Mouse (Mus musculus) midbrain, embryonic 10.5 days (tissue): ENCODE data around the gene Fcgr3. TPM values are rescaled to one million over a fixed set of nuclear protein-coding genes. Genes with fewer than 3 reads are reported as not detected.
"Not testable (repeated sequence)": the region's sequence is repeated elsewhere in the genome, so short reads cannot be mapped to it uniquely, and the experiment has no call there.

Experiments used
- DNase-seq: peaks from one replicate; pipeline ENCODE4 v3.0.0-alpha.2; 2017; ENCODE audit warnings: low spot score
- H3K27ac ChIP-seq: fragments of 300-500 bp; sonication (generic); replicated peaks from 2 replicates; pipeline ENCODE4 v1.5.1; 2016; ENCODE audit warnings: mild to moderate bottlenecking
- H3K27me3 ChIP-seq: fragments of 300-500 bp; sonication (generic); 2 replicates; pipeline ENCODE4 v1.6.1; 2016; ENCODE audit warnings: low read depth, mild to moderate bottlenecking; ENCODE audit not compliant: poor library complexity, severe bottlenecking
- H3K36me3 ChIP-seq: fragments of 300-500 bp; sonication (generic); 2 replicates; pipeline ENCODE4 v1.6.1; 2016; ENCODE audit warnings: mild to moderate bottlenecking, moderate library complexity
- H3K4me1 ChIP-seq: fragments of 300-500 bp; sonication (generic); 2 replicates; pipeline ENCODE4 v1.6.1; 2016
- H3K4me3 ChIP-seq: fragments of 300-500 bp; sonication (generic); 2 replicates; pipeline ENCODE4 v1.5.1; 2016; ENCODE audit warnings: mild to moderate bottlenecking, moderate library complexity
- H3K9me3 ChIP-seq: fragments of 300-500 bp; sonication (generic); replicated peaks from 2 replicates; pipeline ENCODE4 v1.6.1; 2016; ENCODE audit warnings: mild to moderate bottlenecking
- WGBS: fragments of 180-500 bp; shearing (Covaris S2); methylation state at CpG from one replicate; pipeline ENCODE4 v1.1.7; 2016; 5-methylcytosine and 5-hydroxymethylcytosine counted together
- polyA plus RNA-seq: library from polyadenylated mRNA; unstranded; fragments of >200 nt; fragmentation: Nextera tagmentation; extraction: Ambion mirVana; gene quantifications from 2 replicates; pipeline ENCODE4 v1.2.1, GENCODE M21; 2016

Fcgr3 gene
- polyA plus RNA-seq, 1 experiment from 2014 or later: 5.5 TPM

DNA sequence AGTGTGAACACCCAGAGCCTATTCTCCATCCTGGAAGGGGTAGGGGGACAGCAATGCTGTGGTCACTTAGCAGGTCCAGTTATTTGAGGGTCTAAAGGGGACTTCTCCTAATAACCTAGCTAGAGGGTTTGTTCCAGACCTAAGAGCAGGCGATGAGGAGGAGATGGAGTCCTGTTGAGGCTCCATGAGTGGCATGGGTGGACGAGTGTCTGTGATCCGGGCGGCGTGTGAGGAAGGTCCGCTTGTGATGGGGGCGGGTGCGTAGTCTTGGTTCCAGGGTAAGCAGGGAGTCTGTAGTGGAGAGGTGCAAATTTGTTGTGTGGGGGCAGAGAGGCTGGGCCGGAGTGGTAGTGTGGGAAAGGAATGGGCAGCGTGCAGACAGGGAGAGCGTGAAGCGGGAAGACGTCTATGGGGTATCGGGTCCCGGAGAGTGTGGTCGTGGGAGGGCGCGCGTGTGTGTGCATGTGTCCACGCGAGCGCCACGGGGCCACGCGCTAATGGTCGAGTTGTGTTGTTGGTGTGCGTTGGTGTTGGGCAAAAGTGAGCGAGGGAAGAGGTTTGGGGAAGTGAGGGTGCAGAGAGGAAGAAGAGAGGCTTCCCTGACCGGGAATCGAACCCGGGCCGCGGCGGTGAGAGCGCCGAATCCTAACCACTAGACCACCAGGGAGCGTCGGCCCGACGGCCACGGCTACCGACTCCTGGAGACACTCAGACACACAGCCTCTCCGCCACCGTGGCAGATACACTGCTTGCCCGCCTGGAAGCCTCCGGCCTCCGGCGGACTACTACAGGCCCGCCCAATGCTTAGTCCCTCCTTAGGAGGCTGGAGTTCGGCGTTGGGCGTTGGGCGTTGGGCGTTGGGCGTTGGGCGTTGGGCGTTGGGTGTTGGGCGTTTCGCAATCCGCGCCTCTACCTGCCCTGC is 905 bp downstream of the Fcgr3 start:
- Histone ChIP-seq H3K27ac (0 out of 2 replicates have a peak overlapping the region, but pooled peaks have one; percentile 0), H3K4me1 (peaks cover 15% of the 10 kb centered on the region), H3K27me3 (peaks cover 43% of the 10 kb centered on the region), H3K4me3 (peak overlapping the region; percentile 47)
- 10% methylated on average over 43 of the region's 61 CpGs for WGBS
- H3K36me3 ChIP-seq, H3K9me3 ChIP-seq: not testable (repeated sequence)
- DNase-seq: peak; percentile 64

DNA sequence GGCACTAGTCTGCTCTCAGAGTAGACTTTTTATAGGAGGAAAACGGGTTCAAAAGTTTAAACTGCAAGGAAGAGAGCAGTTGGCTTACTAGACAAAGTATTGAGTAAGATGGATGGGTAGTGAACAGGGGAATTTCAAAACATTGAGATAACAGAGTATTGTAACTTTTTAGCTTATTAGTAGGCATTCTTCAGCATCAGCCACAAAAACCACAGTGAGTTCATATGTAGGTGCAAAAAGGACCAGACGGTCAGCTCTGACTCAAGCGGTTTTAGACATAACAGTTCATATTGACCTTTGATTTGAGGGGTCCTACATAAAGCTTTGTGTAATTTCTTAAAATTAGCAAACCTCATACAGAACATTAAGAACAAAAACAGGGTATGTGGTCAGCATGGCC is 3.2 kb downstream of the Fcgr3 start:
- Histone ChIP-seq H3K36me3 (no peaks in the 10 kb centered on the region), H3K4me1 (peaks cover 15% of the 10 kb centered on the region), H3K9me3 (no peaks in the 10 kb centered on the region), H3K27ac (no peak overlapping the region), H3K4me3 (no peak overlapping the region), H3K27me3 (peaks cover 33% of the 10 kb centered on the region)
- 92% methylated on average over 3 of the region's 3 CpGs for WGBS
- DNase-seq: no peak

DNA sequence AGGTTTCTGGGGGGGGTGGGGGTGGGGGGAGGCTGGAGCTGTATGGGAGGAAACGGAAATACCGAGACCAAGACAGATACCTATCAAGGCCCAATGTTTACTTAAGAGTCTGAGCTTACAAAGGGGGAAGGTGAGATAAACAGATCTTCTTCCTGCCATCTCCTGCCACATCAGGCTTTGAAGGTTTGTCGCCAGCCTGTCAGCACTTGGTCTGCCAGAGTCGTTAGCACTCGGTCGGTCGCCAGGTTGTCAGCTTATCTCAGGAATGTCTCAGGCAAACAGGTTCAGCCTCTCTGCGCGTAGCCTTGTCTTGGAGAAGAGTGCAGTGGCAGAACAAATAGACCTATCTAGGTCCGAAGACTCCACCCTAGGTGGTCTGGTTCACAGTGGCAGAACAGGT is 4.3 kb downstream of the Fcgr3 start:
- WGBS: 60% methylated on average over 10 of the region's 10 CpGs
- no peaks in the 10 kb centered on the region for H3K9me3 ChIP-seq
- no peaks in the 10 kb centered on the region for H3K36me3 ChIP-seq
- peaks cover 24% of the 10 kb centered on the region for H3K27me3 ChIP-seq
- H3K4me3 ChIP-seq: no peak overlapping the region
- no peak overlapping the region for H3K27ac ChIP-seq
- H3K4me1 ChIP-seq: peaks cover 12% of the 10 kb centered on the region
- no peak for DNase-seq

DNA sequence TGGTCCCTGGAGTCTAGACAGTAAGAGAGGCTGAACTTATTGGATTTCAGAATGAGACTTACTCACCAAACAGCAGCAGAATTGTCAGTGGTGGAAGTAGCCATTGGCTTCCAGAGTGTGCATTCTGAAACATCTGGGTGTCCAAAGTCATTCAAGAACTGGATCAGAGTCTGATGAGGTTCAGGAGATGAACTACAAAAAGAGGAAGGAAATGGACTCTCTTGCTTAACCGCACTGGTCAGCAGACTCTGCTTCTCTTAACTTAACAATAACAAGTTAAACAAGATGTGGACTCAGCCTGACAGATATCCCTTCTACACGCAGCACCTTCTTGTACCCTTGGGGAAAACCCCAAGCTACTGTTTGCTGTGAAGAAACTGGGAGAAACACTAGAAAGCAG is 5.5 kb downstream of the Fcgr3 start:
- no peak overlapping the region for H3K4me3 ChIP-seq
- no peaks in the 10 kb centered on the region for H3K36me3 ChIP-seq
- no peak for DNase-seq
- H3K4me1 ChIP-seq: peaks cover 6% of the 10 kb centered on the region
- no peaks in the 10 kb centered on the region for H3K9me3 ChIP-seq
- H3K27me3 ChIP-seq: peaks cover 13% of the 10 kb centered on the region
- WGBS: 81% methylated on average over 2 of the region's 2 CpGs
- H3K27ac ChIP-seq: no peak overlapping the region

DNA sequence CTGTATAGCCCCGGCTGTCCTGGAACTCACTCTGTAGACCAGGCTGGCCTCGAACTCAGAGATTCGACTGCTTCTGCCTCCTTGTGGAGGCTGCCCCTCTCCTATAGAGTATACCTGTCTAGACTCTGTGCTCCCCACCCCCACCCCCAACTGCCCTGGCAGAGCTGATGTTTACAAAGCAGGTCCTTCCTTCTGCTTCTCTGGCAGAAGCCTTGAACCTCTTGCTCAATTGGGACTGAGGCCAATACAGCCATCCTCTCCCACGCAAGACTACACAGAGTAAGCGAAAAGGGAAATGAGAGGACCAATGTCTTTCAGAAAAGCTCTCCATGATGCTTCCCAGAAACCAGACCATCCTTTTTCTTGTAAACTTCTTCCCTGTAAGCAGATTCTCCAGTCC is 7.5 kb downstream of the Fcgr3 start:
- no peaks in the 10 kb centered on the region for H3K4me1 ChIP-seq
- no peak overlapping the region for H3K4me3 ChIP-seq
- H3K27ac ChIP-seq: no peak overlapping the region
- H3K36me3 ChIP-seq: no peaks in the 10 kb centered on the region
- 94% methylated on average over 5 of the region's 5 CpGs for WGBS
- DNase-seq: no peak
- no peaks in the 10 kb centered on the region for H3K9me3 ChIP-seq
- H3K27me3 ChIP-seq: no peaks in the 10 kb centered on the region

DNA sequence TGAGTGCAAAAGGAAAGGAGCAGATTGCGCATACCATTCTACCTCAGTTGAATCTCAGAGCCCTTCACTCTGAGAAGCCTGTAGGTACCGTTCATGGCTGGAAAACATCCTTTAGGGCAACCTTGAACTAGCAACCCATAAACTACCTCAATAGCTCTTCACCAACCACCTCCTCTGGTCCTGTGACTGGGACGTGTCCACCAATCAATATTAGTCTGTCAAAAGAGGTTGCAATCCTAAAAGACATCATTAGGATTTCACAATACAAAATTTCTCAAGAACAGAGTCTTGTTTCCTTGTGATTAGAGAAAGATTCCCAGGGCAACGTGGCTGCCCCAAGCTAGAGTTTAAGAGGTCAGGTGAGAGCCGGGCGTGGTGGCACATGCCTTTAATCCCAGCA is 11.4 kb downstream of the Fcgr3 start:
- Histone ChIP-seq H3K9me3 (no peaks in the 10 kb centered on the region), H3K27ac (no peak overlapping the region), H3K27me3 (no peaks in the 10 kb centered on the region), H3K4me3 (no peak overlapping the region), H3K36me3 (no peaks in the 10 kb centered on the region), H3K4me1 (no peaks in the 10 kb centered on the region)
- DNase-seq: no peak
- WGBS: 91% methylated on average over 6 of the region's 6 CpGs

DNA sequence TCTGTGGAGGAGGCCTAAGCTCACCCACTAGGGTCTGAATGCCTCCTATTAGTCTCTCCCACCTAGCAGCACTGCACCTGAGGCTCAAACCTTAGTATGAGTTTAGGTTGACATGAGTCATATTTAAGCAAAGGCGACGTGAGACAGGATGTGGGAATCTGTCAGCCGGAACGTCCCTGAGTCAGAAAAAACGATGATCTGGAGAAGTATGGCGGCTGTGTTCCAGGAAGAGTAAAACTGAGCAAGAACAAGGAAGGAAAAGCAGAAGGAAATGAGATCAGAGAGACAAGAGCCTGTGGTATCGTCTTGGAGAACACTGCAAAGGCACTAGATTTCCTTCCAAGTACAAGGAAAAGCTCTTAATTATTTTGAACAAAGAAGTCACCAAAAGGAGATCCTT is 14.0 kb downstream of the Fcgr3 start:
- WGBS: 93% methylated on average over 7 of the region's 7 CpGs
- Histone ChIP-seq H3K27me3 (no peaks in the 10 kb centered on the region), H3K4me3 (no peak overlapping the region), H3K27ac (no peak overlapping the region), H3K36me3 (no peaks in the 10 kb centered on the region), H3K4me1 (no peaks in the 10 kb centered on the region), H3K9me3 (no peaks in the 10 kb centered on the region)
- no peak for DNase-seq

DNA sequence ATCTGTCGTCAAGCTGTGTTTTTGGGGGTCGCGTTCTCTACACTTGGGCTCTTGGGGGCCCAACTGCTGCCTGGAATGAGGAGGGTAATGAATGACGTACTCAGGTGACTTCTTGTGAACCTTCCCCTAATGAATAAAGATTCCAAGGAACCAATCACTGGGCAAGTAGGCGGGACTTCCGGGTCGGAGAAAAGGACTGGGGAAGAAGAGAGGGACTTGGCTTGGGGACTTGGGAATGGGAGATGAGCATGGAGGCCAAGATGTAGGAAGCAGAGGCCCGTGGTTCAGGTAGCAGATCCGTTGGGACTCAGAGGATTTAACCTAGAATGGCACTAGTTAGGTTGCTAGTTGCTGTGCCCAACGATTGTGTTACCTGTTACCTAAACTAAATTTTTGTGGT is 15.5 kb downstream of the Fcgr3 start:
- Histone ChIP-seq H3K4me1 (peaks cover 5% of the 10 kb centered on the region; the same call in 1 of the 2 replicates), H3K36me3 (no peaks in the 10 kb centered on the region), H3K27me3 (no peaks in the 10 kb centered on the region), H3K9me3 (no peaks in the 10 kb centered on the region), H3K27ac (no peak overlapping the region), H3K4me3 (peak overlapping the region; percentile 28; the same call in 1 of the 2 replicates)
- WGBS: 51% methylated on average over 10 of the region's 10 CpGs
- DNase-seq: no peak

DNA sequence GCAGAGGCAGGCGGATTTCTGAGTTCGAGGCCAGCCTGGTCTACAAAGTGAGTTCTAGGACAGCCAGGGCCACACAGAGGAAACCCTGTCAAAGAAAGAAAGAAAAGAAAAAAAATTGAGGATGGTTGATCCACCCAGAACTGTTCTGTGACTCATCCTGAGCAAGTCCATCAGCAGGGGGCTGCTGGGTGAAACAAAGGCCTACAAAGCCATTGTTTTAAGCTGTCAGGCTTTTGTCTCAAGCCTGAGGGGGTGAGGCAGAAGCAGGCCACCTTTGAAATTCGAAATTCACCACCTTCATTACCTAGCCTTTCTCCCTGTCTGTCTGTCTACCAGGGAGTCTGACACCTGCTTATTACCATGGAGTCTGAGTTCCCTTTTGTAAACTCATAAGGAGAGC is 18.2 kb downstream of the Fcgr3 start:
- DNase-seq: no peak
- peaks cover 5% of the 10 kb centered on the region; the same call in 1 of the 2 replicates for H3K4me1 ChIP-seq

DNA sequence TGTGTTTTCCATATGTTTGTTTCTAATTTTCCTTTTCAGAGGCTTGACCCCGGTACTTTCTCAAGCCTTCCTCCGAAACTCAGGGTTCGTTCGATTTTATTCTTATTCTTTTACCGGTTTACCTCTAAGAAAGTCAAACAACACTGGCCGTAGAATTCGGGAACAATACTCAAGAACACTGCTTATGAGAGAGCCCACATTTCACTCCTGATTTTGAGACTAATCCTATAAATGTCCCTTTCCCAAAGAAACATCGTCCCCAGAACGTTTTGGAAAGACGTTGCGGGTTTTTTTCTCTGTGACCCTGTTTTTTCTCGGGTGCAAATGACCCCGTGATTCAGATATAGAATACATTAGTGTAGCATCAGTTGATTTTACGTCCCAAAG is 19.7 kb downstream of the Fcgr3 start:
- Histone ChIP-seq H3K27me3 (no peaks in the 10 kb centered on the region), H3K4me1 (peaks cover 5% of the 10 kb centered on the region; the same call in 1 of the 2 replicates), H3K27ac (no peak overlapping the region), H3K9me3 (no peaks in the 10 kb centered on the region), H3K4me3 (peak overlapping the region; percentile 75), H3K36me3 (no peaks in the 10 kb centered on the region)
- 6% methylated on average over 14 of the region's 14 CpGs for WGBS
- DNase-seq: no peak

More for the DNA sequence above, 18.2 kb downstream of the Fcgr3 start:
- no peaks in the 10 kb centered on the region for H3K9me3 ChIP-seq
- 76% methylated on average over 3 of the region's 3 CpGs for WGBS
- H3K4me3 ChIP-seq: no peak overlapping the region
- H3K27me3 ChIP-seq: no peaks in the 10 kb centered on the region
- no peak overlapping the region for H3K27ac ChIP-seq
- no peaks in the 10 kb centered on the region for H3K36me3 ChIP-seq

DNA sequence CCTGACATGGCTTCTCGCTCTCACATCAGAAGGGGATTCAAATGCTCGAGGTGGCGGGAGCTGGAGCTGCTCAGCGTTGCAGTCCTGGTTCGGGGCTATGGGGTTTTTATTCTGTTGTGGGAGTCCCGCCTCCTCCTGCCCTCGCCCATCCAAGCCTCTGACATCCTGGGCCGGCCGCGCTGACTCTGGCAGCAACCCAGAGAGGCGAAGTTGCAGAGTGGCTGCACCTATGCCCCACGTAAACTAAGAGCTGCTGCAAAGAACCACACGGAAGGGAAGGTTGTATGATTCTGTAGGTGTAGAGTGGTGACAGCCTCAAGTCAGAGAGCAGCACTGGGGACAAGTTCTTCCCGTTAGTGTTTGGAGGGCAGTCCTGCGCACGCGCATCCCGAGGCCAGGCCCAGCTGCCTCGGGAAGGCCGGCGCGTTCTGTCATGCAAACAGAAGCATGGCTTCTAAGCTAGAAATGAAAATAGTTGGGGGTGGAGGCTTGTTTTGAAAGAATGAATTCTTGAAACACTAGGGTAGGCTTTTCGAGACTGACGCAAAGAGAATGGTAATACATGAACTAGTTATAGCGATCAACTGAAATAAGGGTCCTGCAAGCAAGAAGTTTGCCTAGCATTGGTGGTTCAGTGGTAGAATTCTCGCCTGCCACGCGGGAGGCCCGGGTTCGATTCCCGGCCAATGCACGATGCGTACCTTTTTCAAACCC is 20.2 kb downstream of the Fcgr3 start:
- no peaks in the 10 kb centered on the region for H3K27me3 ChIP-seq
- no peaks in the 10 kb centered on the region for H3K36me3 ChIP-seq
- peak overlapping the region; percentile 75 for H3K4me3 ChIP-seq
- H3K9me3 ChIP-seq: no peaks in the 10 kb centered on the region
- peak; percentile 91 for DNase-seq
- WGBS: under 1% methylated on average over 33 of the region's 33 CpGs
- peaks cover 5% of the 10 kb centered on the region; the same call in 1 of the 2 replicates for H3K4me1 ChIP-seq
- peak overlapping the region; percentile 78 for H3K27ac ChIP-seq

DNA sequence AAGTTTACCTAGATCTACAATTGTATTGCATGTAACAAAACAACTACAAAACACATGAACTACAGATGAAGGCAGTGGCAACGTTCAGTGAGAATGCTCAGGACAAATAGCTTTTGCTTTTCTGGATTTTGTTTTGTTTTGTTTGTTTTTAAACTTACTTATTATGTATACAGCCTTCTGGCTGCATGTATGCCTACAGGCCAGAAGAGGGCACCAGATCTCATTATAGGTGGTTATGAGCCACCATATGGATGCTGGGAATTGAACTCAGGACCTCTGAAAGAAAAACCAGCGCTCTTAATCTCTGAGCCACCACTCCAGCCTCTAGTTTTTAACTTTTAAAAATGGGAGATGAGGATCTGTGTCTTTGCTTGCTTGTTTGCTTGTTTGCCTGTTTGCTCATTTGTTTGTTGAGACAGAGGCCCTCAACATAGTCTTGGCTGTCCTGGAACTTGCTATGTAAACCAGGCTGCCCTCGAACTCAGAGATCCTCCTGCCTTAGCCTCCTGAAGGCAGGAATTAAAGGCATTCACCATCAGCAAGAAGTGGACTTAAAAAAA is 21.1 kb downstream of the Fcgr3 start:
- WGBS: 69% methylated on average over 3 of the region's 3 CpGs
- DNase-seq: no peak
- H3K27ac ChIP-seq: no peak overlapping the region
- no peaks in the 10 kb centered on the region for H3K36me3 ChIP-seq
- H3K9me3 ChIP-seq: no peaks in the 10 kb centered on the region
- peak overlapping the region; percentile 75 for H3K4me3 ChIP-seq
- no peaks in the 10 kb centered on the region for H3K27me3 ChIP-seq
- H3K4me1 ChIP-seq: peaks cover 5% of the 10 kb centered on the region; the same call in 1 of the 2 replicates
